Mouse (Mus musculus) kidney, embryonic 15.5 days (tissue): ENCODE results near the gene Mars. TPM values are rescaled to one million over a fixed set of nuclear protein-coding genes. Genes with fewer than 3 reads are reported as not detected.

Source experiments
- ATAC-seq: fragments of 200-750 bp; cut with Nextera tagmentation; replicated peaks from 2 replicates; pipeline ENCODE4 v1.8.0; 2017; ENCODE audit warnings: moderate TSS enrichment; ENCODE audit not compliant: low FRiP score
- H3K27ac ChIP-seq: fragments of 300-500 bp; sonication (generic); 2 replicates; pipeline ENCODE4 v1.5.1; 2015; ENCODE audit warnings: mild to moderate bottlenecking, inconsistent platforms
- H3K27me3 ChIP-seq: fragments of 300-500 bp; sonication (generic); 2 replicates; pipeline ENCODE4 v1.6.1; 2015; ENCODE audit warnings: inconsistent platforms
- H3K36me3 ChIP-seq: fragments of 300-500 bp; sonication (generic); 2 replicates; pipeline ENCODE4 v1.6.1; 2015; ENCODE audit warnings: inconsistent platforms
- H3K4me1 ChIP-seq: fragments of 300-500 bp; sonication (generic); 2 replicates; pipeline ENCODE4 v1.6.1; 2015; ENCODE audit warnings: inconsistent platforms
- H3K4me2 ChIP-seq: fragments of 300-500 bp; sonication (generic); 2 replicates; pipeline ENCODE4 v1.6.1; 2015; ENCODE audit warnings: moderate library complexity, mild to moderate bottlenecking, inconsistent platforms
- H3K4me3 ChIP-seq: fragments of 300-500 bp; sonication (generic); replicated peaks from 2 replicates; pipeline ENCODE4 v1.5.1; 2015; ENCODE audit warnings: mild to moderate bottlenecking, inconsistent platforms
- H3K9ac ChIP-seq: fragments of 300-500 bp; sonication (generic); 2 replicates; pipeline ENCODE4 v1.6.1; 2015; ENCODE audit warnings: mild to moderate bottlenecking, inconsistent platforms
- H3K9me3 ChIP-seq: fragments of 300-500 bp; sonication (generic); replicated peaks from 2 replicates; pipeline ENCODE4 v1.6.1; 2016; ENCODE audit warnings: inconsistent platforms
- WGBS: fragments of 180-500 bp; shearing (Covaris S2); methylation state at CpG from one replicate; pipeline ENCODE4 v1.1.7; 2015; ENCODE audit warnings: mixed read lengths; 5-methylcytosine and 5-hydroxymethylcytosine counted together
- polyA plus RNA-seq: library from polyadenylated mRNA; unstranded; fragments of >200 nt; fragmentation: Nextera tagmentation; extraction: Ambion mirVana; gene quantifications from 2 replicates; pipeline ENCODE4 v1.2.1, GENCODE M21; 2015

The Mars gene
- polyA plus RNA-seq, 1 experiment from 2014 or later: 120 TPM

DNA sequence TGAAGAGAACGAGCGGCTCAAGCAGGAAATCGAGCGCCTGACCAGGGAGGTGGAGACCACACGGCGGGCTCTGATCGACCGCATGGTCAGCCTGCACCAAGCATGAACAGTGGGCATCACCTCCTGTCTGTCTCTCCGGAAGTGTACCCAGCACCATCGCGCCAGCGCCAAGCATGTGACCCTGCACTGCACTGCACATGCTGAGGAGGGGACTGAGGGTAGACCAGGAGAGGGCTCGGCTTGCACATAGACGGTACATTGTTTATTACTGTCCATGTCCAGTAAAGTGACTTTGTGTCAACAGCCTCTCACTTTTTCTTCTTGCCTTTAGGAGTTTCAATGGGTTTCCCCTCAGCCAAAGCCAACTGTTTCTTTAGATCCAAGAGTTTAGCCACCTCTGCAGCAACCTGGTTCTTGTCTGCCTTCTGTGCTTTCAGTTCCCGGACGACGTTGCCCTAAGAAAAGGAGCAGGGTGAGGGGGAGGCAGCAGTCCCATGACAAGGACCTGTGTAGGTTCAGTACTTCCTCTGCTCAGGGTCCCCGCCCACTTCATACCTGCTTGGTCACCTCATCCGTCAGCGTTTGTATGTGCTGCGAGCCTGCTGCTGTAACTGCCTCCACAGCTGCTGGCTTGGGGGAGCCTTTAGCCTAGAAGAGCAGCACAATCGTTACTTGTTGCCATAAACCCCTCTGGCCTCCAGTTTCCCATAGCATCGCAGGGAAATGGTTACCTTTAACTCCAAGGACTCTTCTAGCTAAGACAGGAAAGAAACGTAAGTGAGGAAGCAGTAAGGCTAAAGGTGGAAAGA lies 15.4 kb downstream of the Mars start:
- Histone ChIP-seq H3K27me3 (no peaks in the 10 kb centered on the region), H3K27ac (no peak overlapping the region), H3K4me1 (peaks cover 23% of the 10 kb centered on the region), H3K4me3 (no peak overlapping the region), H3K36me3 (peaks cover 86% of the 10 kb centered on the region), H3K9ac (no peak overlapping the region), H3K4me2 (no peak overlapping the region), H3K9me3 (no peaks in the 10 kb centered on the region)
- WGBS: 87% methylated on average over 24 of the region's 24 CpGs
- ATAC-seq: no peak

- H3K4me2 ChIP-seq: no peak overlapping the region
- no peaks in the 10 kb centered on the region for H3K27me3 ChIP-seq
- peaks cover 25% of the 10 kb centered on the region for H3K4me1 ChIP-seq
- no peak overlapping the region for H3K4me3 ChIP-seq
- no peak overlapping the region for H3K27ac ChIP-seq
- H3K9ac ChIP-seq: no peak overlapping the region
- H3K36me3 ChIP-seq: peaks cover 74% of the 10 kb centered on the region
- H3K9me3 ChIP-seq: no peaks in the 10 kb centered on the region
- no peak for ATAC-seq
- 90% methylated on average over 10 of the region's 10 CpGs for WGBS
Observed at GRCm38 (mm10) chr10:127294895-127295510, 16.6 kb downstream of the Mars start.

GRCm38 (mm10) chr10:127293590-127294113 lies 17.9 kb downstream of the Mars start:
- H3K4me1 ChIP-seq: peaks cover 35% of the 10 kb centered on the region
- 81% methylated on average over 3 of the region's 3 CpGs for WGBS

DNA sequence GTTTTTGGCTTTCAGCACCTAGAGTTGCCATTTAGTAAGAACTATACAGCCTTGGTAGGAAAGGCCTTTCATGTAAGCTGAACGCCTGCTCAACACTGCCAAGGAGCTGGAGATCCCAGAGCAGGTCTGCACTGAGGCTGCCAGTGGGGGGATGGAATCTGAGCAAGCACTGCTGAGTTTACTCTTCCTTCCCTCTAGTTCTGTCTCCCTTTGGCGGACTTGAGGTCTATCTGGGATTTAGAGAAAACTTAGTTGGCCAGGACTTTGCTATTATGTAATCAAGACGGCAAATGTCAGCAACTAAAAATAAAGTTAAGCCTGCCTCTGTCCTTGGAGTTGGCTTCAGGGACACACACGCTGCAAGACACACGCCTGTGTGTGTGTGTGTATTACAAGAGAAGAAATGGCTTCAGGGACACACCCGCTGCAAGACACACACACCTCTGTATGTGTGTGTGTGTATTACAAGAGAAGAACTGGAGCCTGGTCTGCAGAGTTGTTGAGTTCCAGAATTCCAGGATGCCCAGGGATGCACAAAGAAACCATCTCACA lies 18.5 kb downstream of the Mars start:
- no peaks in the 10 kb centered on the region for H3K27me3 ChIP-seq
- peaks cover 35% of the 10 kb centered on the region for H3K4me1 ChIP-seq
- H3K9ac ChIP-seq: no peak overlapping the region
- no peak overlapping the region; the same call in 1 of the 2 replicates for H3K27ac ChIP-seq
- ATAC-seq: no peak
- H3K4me3 ChIP-seq: no peak overlapping the region
- WGBS: 88% methylated on average over 6 of the region's 6 CpGs
- no peaks in the 10 kb centered on the region for H3K9me3 ChIP-seq
- peaks cover 57% of the 10 kb centered on the region for H3K36me3 ChIP-seq
- peak overlapping the region; percentile 29; the same call in 1 of the 2 replicates for H3K4me2 ChIP-seq

More at GRCm38 (mm10) chr10:127293590-127294113, 17.9 kb downstream of the Mars start:
- Histone ChIP-seq H3K9ac (no peak overlapping the region), H3K27me3 (no peaks in the 10 kb centered on the region), H3K4me3 (no peak overlapping the region), H3K9me3 (no peaks in the 10 kb centered on the region), H3K27ac (no peak overlapping the region), H3K36me3 (peaks cover 60% of the 10 kb centered on the region), H3K4me2 (no peak overlapping the region)
- ATAC-seq: no peak

DNA sequence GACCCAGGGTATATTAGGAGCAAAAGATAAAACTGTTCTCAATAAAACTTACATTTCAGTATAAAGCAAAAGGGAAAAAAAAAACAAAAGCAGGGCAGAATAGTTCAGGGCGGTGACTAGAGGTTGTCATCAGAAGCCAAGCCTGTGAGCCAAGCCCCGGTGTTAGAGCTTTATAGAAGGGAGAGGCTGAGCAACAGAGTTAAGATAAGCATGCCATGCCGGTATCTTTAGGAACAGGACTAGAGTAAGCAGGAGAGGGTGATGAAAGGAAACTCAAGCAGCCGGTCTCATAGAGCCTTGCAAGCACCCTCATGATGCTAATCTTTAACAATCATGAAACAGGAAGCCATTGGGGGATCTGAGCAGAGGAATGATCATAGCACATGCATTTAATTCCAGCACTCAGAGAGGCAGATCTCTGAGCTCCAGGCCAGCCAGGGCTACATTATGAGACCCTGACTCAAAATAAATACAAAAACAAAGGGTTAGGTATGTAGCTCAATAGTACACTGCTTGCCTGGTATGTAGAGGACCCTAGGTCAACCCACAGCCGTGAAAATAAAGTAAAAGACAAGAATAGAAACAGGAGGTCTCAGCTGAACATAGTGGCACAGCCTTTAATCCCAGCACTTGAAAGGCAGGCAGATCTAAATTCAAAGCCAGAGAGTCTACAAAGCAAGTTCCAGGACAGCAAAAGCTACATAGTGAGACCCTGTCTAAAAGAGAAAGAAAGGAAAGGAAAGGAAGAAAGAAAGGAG lies 19.5 kb downstream of the Mars start:
- WGBS: 45% methylated on average over 5 of the region's 5 CpGs
- no peaks in the 10 kb centered on the region for H3K27me3 ChIP-seq
- H3K4me2 ChIP-seq: peak overlapping the region; percentile 86
- H3K4me3 ChIP-seq: peak overlapping the region; percentile 71
- peaks cover 45% of the 10 kb centered on the region for H3K4me1 ChIP-seq
- ATAC-seq: no peak
- H3K36me3 ChIP-seq: peaks cover 51% of the 10 kb centered on the region
- H3K9me3 ChIP-seq: no peaks in the 10 kb centered on the region
- H3K27ac ChIP-seq: no peak overlapping the region; the same call in 1 of the 2 replicates
- H3K9ac ChIP-seq: peak overlapping the region; percentile 70

GRCm38 (mm10) chr10:127290930-127291880 lies 20.4 kb downstream of the Mars start:
- Histone ChIP-seq H3K9ac (peak overlapping the region; percentile 70), H3K27me3 (no peaks in the 10 kb centered on the region), H3K4me2 (peak overlapping the region; percentile 86), H3K36me3 (peaks cover 51% of the 10 kb centered on the region), H3K9me3 (no peaks in the 10 kb centered on the region), H3K4me1 (peaks cover 54% of the 10 kb centered on the region), H3K27ac (peak overlapping the region; percentile 99), H3K4me3 (peak overlapping the region; percentile 71)
- WGBS: 4% methylated on average over 19 of the region's 19 CpGs
- ATAC-seq: peak; percentile 30

DNA sequence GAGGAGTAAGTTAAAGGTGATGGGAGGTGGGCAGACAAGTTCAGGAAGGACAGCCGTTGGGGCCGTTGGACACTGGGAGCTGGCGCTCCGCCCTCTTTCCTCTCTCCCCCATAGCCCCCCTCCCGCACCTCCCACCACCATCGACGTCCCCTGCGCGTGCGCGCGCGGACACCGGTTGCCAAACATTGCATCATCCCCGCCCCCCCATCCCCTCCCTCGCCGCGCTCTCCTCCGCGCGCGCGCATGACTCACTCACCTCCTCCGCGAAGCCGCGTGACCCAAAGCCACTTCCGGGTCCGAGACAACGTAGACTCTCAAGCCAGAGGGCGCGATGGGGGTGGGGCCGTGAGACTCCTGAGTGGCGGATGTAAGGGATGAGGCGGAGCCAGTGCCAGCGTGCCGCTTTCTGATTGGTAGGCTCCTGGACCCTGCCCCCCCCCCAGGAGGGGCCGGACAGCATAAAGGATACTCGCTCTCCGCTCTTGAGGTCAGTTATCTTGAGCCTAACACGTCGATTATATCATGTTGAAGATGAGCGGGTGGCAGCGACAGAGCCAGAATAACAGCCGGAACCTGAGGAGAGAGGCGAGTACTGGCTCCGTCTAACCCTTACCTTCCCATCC lies 21.2 kb downstream of the Mars start:
- Histone ChIP-seq H3K36me3 (peaks cover 51% of the 10 kb centered on the region), H3K27ac (peak overlapping the region; percentile 99), H3K27me3 (no peaks in the 10 kb centered on the region), H3K9ac (peak overlapping the region; percentile 70), H3K9me3 (no peaks in the 10 kb centered on the region), H3K4me2 (peak overlapping the region; percentile 86), H3K4me3 (peak overlapping the region; percentile 71), H3K4me1 (peaks cover 62% of the 10 kb centered on the region)
- WGBS: under 1% methylated on average over 40 of the region's 47 CpGs
- peak; percentile 93 for ATAC-seq

DNA sequence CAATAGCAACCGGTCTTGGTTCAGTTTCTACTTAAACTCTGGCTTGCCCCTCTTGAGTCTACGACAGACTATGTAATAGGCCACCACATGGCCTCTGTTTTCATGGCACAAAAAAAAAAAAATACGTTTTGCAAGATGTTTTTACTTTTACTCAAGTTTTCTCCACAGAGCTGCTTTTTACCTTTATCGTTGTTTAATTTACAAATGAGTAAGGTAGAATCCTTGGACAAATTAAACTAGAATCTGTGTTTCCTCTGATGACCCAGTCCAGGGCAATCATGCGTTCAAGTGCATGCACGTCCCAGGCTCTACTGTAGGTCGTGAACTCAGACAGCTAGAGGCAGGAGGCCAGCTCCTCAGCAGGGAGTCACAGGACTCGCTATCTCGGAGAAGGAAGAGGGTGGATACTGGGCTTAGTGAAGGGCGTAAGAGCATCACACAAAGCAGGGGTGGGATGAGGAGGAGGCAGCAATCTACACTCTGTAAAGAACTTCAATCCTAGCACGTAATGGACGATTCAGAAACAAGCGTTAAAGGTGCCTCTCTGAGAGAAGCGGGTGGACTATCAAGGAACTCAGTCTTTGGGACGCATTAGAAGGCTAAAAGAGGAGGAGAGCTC lies 21.9 kb downstream of the Mars start:
- Histone ChIP-seq H3K4me3 (peak overlapping the region; percentile 71), H3K36me3 (peaks cover 51% of the 10 kb centered on the region), H3K4me2 (peak overlapping the region; percentile 86), H3K27ac (peak overlapping the region; percentile 99), H3K9ac (peak overlapping the region; percentile 61), H3K27me3 (no peaks in the 10 kb centered on the region), H3K9me3 (no peaks in the 10 kb centered on the region), H3K4me1 (peaks cover 67% of the 10 kb centered on the region)
- peak; percentile 15; the same call in 1 of the 2 replicates for ATAC-seq
- 2% methylated on average over 15 of the region's 15 CpGs for WGBS

GRCm38 (mm10) chr10:127288800-127289572 lies 22.6 kb downstream of the Mars start, which contains the start of gene Mbd6:
Gene Mbd6, minus strand, starts transcription at chr10:127289018.
- Histone ChIP-seq H3K9ac (peak within 1 kb of the TSS; percentile 61), H3K4me1 (peaks cover 67% of the 10 kb centered on the region), H3K9me3 (no peaks in the 10 kb centered on the region), H3K27ac (peak within 1 kb of the TSS; percentile 99), H3K27me3 (no peaks in the 10 kb centered on the region), H3K36me3 (peaks cover 51% of the 10 kb centered on the region), H3K4me2 (peak within 1 kb of the TSS; percentile 86), H3K4me3 (peak within 1 kb of the TSS; percentile 71)
- WGBS: under 1% methylated on average over 43 of the region's 65 CpGs
- peak; percentile 23 for ATAC-seq
